Mouse (Mus musculus) forebrain, embryonic 10.5 days (tissue): ENCODE measurements around the gene Dnm3. TPM values are rescaled to one million over a fixed set of nuclear protein-coding genes. Genes with fewer than 3 reads are reported as not detected.
"Not testable (repeated sequence)": the region's sequence is repeated elsewhere in the genome, so short reads cannot be mapped to it uniquely, and the experiment has no call there.

ENCODE experiments used
- DNase-seq: peaks from one replicate; pipeline ENCODE4 v3.0.0-alpha.2; 2017; ENCODE audit warnings: low spot score; ENCODE audit errors: extremely low spot score
- H3K27ac ChIP-seq: fragments of 300-500 bp; sonication (generic); 2 replicates; pipeline ENCODE4 v1.5.1; 2016; ENCODE audit warnings: mild to moderate bottlenecking
- H3K27me3 ChIP-seq: fragments of 300-500 bp; sonication (generic); 2 replicates; pipeline ENCODE4 v1.6.1; 2016; ENCODE audit warnings: mild to moderate bottlenecking; ENCODE audit not compliant: poor library complexity, severe bottlenecking
- H3K36me3 ChIP-seq: fragments of 300-500 bp; sonication (generic); replicated peaks from 2 replicates; pipeline ENCODE4 v1.6.1; 2016; ENCODE audit warnings: mild to moderate bottlenecking, moderate library complexity
- H3K4me1 ChIP-seq: fragments of 300-500 bp; sonication (generic); 2 replicates; pipeline ENCODE4 v1.6.1; 2016
- H3K4me3 ChIP-seq: fragments of 300-500 bp; sonication (generic); 2 replicates; pipeline ENCODE4 v1.5.1; 2016; ENCODE audit warnings: mild to moderate bottlenecking, moderate library complexity
- H3K9me3 ChIP-seq: fragments of 300-500 bp; sonication (generic); 2 replicates; pipeline ENCODE4 v1.6.1; 2016; ENCODE audit warnings: mild to moderate bottlenecking, moderate library complexity
- WGBS: fragments of 180-500 bp; shearing (Covaris S2); methylation state at CpG from one replicate; pipeline ENCODE4 v1.1.7; 2016; 5-methylcytosine and 5-hydroxymethylcytosine counted together
- polyA plus RNA-seq: library from polyadenylated mRNA; unstranded; fragments of >200 nt; fragmentation: Nextera tagmentation; extraction: Ambion mirVana; gene quantifications from 2 replicates; pipeline ENCODE4 v1.2.1, GENCODE M21; 2016

Gene Dnm3
- polyA plus RNA-seq, 1 experiment from 2014 or later = 2.6 TPM

- Histone ChIP-seq H3K27ac (no peak overlapping the region), H3K9me3 (no peaks in the 10 kb centered on the region), H3K4me3 (no peak overlapping the region), H3K27me3 (no peaks in the 10 kb centered on the region), H3K4me1 (peaks cover 12% of the 10 kb centered on the region; the same call in 1 of the 2 replicates), H3K36me3 (no peaks in the 10 kb centered on the region)
- DNase-seq = no peak
- WGBS = 81% methylated on average over 7 of the region's 7 CpGs
Measured at GRCm38 (mm10) chr1:162412787-162413429, 64.9 kb downstream of the Dnm3 start.

GRCm38 (mm10) chr1:162410207-162410965, 67.4 kb downstream of the Dnm3 start:
- Histone ChIP-seq H3K36me3 (no peaks in the 10 kb centered on the region), H3K27ac (no peak overlapping the region), H3K4me1 (peaks cover 12% of the 10 kb centered on the region; the same call in 1 of the 2 replicates), H3K9me3 (no peaks in the 10 kb centered on the region), H3K4me3 (no peak overlapping the region), H3K27me3 (no peaks in the 10 kb centered on the region)
- WGBS = 80% methylated on average over 14 of the region's 14 CpGs
- no peak for DNase-seq

DNA sequence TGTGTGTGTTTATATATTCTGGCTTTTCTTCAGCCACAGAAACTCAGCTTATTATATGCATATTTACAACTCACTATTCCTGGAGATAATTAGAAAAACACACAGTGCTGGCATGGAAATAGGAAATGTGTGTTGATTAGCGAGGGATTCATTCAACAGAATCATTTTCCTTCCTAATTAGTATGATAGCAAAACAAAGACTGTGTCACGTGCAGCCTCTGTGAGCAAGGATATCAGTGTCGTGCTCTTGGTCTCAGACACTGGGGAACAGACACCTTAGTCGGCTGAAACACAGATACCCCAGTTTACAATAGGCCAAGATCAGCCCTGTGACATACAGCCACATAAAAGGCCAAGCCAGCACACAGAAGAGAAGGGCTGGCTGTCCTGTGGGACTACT, 83.3 kb downstream of the Dnm3 start:
- 68% methylated on average over 4 of the region's 4 CpGs for WGBS
- H3K27ac ChIP-seq = no peak overlapping the region

DNA sequence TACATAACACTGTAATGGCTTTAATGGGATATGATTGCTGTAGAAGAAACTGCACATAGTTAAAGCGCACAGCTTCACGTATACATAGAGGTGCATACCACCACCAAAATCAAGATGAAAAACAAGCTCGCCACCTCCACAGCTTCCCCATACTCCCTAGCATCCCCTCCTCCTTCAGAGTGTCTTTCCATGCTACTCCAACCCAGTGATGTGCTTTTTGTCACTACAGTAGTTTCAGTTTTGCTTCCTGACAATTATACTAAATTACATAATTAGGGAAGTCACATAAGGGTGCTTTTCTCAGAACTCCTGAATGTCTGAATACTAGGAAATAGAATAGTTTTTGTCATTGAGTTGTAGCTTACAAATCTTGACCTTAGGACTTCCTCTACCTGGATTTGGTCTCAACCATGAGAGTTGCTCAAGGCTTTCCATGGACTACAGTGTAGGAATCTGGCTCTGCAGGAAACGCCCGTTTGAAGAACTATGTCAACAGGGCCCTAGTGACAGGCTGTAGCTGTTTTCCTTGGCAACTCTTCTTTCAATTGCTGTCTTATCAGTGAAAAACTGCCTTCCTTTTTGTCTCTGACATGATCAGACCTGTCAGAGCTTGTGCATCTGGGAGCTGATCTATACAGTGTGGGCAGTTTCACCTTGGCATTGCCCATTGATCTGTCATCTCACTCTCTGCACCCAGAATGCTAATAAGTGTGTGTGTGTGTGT, 89.2 kb downstream of the Dnm3 start:
- Histone ChIP-seq H3K4me1 (no peaks in the 10 kb centered on the region), H3K9me3 (no peaks in the 10 kb centered on the region), H3K36me3 (no peaks in the 10 kb centered on the region), H3K27ac (no peak overlapping the region), H3K27me3 (no peaks in the 10 kb centered on the region), H3K4me3 (no peak overlapping the region)
- DNase-seq = no peak
- WGBS = 84% methylated on average over 5 of the region's 5 CpGs

More for the DNA sequence above, 83.3 kb downstream of the Dnm3 start:
- no peaks in the 10 kb centered on the region for H3K36me3 ChIP-seq
- no peaks in the 10 kb centered on the region for H3K9me3 ChIP-seq
- H3K27me3 ChIP-seq = no peaks in the 10 kb centered on the region
- H3K4me1 ChIP-seq = peaks cover 5% of the 10 kb centered on the region; the same call in 1 of the 2 replicates
- no peak overlapping the region for H3K4me3 ChIP-seq
- DNase-seq = no peak

DNA sequence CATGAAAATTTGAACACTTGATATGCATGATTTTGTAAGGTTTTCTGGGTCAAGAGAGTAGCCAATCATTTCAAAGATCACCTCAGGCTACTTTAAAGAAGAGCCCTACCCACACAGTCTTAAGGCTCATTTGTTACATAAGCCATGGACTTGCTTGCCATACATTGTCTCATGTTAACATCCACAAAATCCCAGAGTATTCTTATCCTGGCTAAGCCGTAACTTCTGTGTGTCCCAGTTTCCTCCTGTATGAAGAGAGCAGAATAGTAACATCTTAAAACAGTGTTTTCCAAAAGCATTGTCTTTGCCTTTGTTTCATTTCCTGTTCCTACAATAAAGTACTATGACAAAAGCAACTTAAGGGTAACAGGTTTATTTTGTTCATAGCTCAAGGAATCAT, 104.8 kb downstream of the Dnm3 start:
- H3K4me1 ChIP-seq, H3K27me3 ChIP-seq, DNase-seq, H3K4me3 ChIP-seq, H3K9me3 ChIP-seq, H3K27ac ChIP-seq, H3K36me3 ChIP-seq: not testable (repeated sequence)
- 86% methylated on average over 1 of the region's 1 CpGs for WGBS

DNA sequence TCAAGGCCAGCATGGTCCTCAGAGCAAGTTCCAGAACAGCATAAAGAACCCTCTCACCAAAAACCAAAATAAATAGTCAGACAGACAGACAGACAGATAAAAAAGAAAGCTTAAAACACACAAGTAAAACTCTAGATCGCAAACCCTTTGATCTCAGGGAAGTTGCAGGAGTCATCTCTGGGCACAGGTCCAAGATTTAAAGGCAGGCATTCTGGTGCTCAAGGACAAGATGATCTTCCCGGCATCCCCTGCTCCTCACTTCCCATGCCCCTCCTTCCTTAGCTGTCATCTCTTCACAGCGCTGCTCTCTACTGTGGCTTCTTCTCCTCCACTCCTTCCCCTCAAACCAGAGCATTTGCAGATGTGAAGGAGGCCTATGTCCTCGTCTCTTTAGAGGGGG, 108.1 kb downstream of the Dnm3 start:
- Histone ChIP-seq H3K27me3 (no peaks in the 10 kb centered on the region), H3K27ac (no peak overlapping the region), H3K36me3 (no peaks in the 10 kb centered on the region), H3K4me3 (no peak overlapping the region), H3K4me1 (no peaks in the 10 kb centered on the region), H3K9me3 (no peaks in the 10 kb centered on the region)
- WGBS = 84% methylated on average over 4 of the region's 4 CpGs
- no peak for DNase-seq

GRCm38 (mm10) chr1:162361978-162362377, 115.9 kb downstream of the Dnm3 start:
- no peak for DNase-seq
- Histone ChIP-seq H3K36me3 (no peaks in the 10 kb centered on the region), H3K4me3 (no peak overlapping the region), H3K9me3 (no peaks in the 10 kb centered on the region), H3K27me3 (no peaks in the 10 kb centered on the region), H3K27ac (no peak overlapping the region), H3K4me1 (peaks cover 23% of the 10 kb centered on the region)
- 82% methylated on average over 5 of the region's 5 CpGs for WGBS

- Histone ChIP-seq H3K36me3 (no peaks in the 10 kb centered on the region), H3K9me3 (no peaks in the 10 kb centered on the region), H3K4me3 (no peak overlapping the region), H3K4me1 (peaks cover 23% of the 10 kb centered on the region), H3K27ac (no peak overlapping the region), H3K27me3 (no peaks in the 10 kb centered on the region)
- DNase-seq = peak; percentile 47
- WGBS = 60% methylated on average over 8 of the region's 8 CpGs
Measured at GRCm38 (mm10) chr1:162359270-162359669, 118.6 kb downstream of the Dnm3 start.

- no peaks in the 10 kb centered on the region for H3K36me3 ChIP-seq
- H3K9me3 ChIP-seq = no peaks in the 10 kb centered on the region
- H3K4me1 ChIP-seq = peaks cover 23% of the 10 kb centered on the region
- DNase-seq = no peak
- H3K27me3 ChIP-seq = no peaks in the 10 kb centered on the region
- H3K4me3 ChIP-seq = no peak overlapping the region
- whole genome bisulfite sequencing = 34% methylated on average over 8 of the region's 8 CpGs
- no peak overlapping the region for H3K27ac ChIP-seq
Measured at GRCm38 (mm10) chr1:162358036-162358435, 119.8 kb downstream of the Dnm3 start.

DNA sequence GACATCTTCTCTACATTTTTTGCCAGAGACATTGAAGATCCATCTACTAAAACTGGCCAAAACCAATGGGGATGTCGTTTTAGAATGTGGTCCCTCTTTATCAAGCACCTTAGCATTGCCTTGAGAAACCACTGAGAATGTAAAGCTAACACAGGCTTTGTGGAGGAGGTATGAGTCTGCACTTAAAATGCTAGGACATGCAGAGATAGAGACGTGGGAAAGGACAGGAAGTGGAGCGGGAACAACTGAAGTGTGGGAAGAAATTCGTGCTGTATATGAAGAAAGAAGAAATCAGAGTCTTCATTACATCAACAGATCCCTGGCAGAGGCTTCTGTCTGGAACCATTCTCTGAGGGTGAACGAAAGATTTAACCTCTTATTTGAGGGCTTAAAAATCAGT, 121.4 kb downstream of the Dnm3 start:
- WGBS = 80% methylated on average over 5 of the region's 5 CpGs
- H3K9me3 ChIP-seq = no peaks in the 10 kb centered on the region
- H3K4me1 ChIP-seq = peaks cover 15% of the 10 kb centered on the region
- DNase-seq = no peak
- H3K36me3 ChIP-seq = no peaks in the 10 kb centered on the region
- no peak overlapping the region for H3K27ac ChIP-seq
- H3K27me3 ChIP-seq = no peaks in the 10 kb centered on the region
- H3K4me3 ChIP-seq = no peak overlapping the region

DNA sequence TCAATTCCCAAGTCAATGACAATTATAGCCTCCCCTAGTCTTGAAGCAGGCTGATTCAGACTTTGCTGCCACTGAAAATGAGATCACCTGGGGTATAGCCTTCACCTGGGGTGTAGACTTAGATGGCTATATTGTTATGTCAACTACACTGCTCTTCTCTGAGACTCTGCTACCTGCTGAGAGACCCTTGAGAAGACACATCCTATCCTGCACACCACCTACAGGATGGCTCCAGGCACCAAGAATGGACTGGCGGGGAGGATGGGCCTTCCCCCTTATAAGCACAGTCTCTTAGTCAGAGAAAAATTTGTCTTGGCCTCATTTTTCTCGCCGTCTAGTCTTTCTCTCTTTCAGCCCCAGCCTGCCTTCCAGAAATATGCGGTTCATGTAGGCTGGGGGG, 123.1 kb downstream of the Dnm3 start:
- Histone ChIP-seq H3K27me3 (no peaks in the 10 kb centered on the region), H3K9me3 (no peaks in the 10 kb centered on the region), H3K4me1 (peaks cover 12% of the 10 kb centered on the region), H3K4me3 (no peak overlapping the region), H3K36me3 (no peaks in the 10 kb centered on the region), H3K27ac (no peak overlapping the region)
- DNase-seq = no peak
- 80% methylated on average over 4 of the region's 4 CpGs for WGBS

DNA sequence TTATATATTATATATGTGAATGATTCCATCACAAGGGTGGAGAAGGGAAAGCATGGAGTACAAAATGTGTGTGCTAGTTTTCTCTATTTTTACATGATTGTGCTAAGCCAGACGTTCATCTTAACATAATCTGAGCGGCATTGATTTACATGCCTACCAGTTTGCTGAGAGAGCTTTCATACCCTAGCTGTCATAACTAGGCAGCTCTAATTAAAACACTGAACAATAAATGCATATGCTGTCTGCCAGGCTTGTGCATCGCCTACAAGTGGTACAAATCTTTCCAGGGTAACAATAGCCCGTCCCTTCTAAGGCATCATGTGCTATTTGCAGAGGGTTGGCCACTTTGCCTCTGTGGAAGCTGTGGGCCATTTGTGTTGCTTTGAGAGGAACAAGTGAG, 124.0 kb downstream of the Dnm3 start:
- WGBS = 88% methylated on average over 4 of the region's 4 CpGs
- Histone ChIP-seq H3K4me1 (peaks cover 3% of the 10 kb centered on the region), H3K36me3 (no peaks in the 10 kb centered on the region), H3K9me3 (no peaks in the 10 kb centered on the region), H3K27me3 (no peaks in the 10 kb centered on the region), H3K4me3 (no peak overlapping the region), H3K27ac (no peak overlapping the region)
- DNase-seq = no peak

- Histone ChIP-seq H3K4me3 (no peak overlapping the region), H3K4me1 (no peaks in the 10 kb centered on the region), H3K9me3 (no peaks in the 10 kb centered on the region), H3K36me3 (no peaks in the 10 kb centered on the region), H3K27ac (no peak overlapping the region), H3K27me3 (no peaks in the 10 kb centered on the region)
- 78% methylated on average over 6 of the region's 6 CpGs for WGBS
- DNase-seq = no peak
Measured at GRCm38 (mm10) chr1:162349306-162349705, 128.5 kb downstream of the Dnm3 start.
